Mouse (Mus musculus) granulocyte monocyte progenitor cell, adult 5-6 weeks (primary cell): Measurements from ENCODE around the gene Txnl4b. TPM values are rescaled to one million over a fixed set of nuclear protein-coding genes. Genes with fewer than 3 reads are reported as not detected.

Experiments used
- ATAC-seq: replicated peaks from 2 replicates; pipeline ENCODE4 v1.8.0; 2016; ENCODE audit warnings: mild to moderate bottlenecking, moderate TSS enrichment, inconsistent platforms; ENCODE audit not compliant: poor library complexity, severe bottlenecking
- total RNA-seq, 2 experiments: library from RNA; stranded (forward) in 1 of 2; stranded (reverse) in 1 of 2; fragments of 200-712, 200-1000 nt in 1 of 2; fragments of >200 nt in 1 of 2; fragmentation: Nextera tagmentation in 1 of 2; gene quantifications; 2 replicates each; pipeline ENCODE4 v1.2.3; 2014 to 2017

The Txnl4b gene
- total RNA-seq, 2 experiments from 2014 or later, result 9.3 to 23.0 TPM

- ATAC-seq, result peak; percentile 90
These were observed 27.6 kb downstream of the Txnl4b start for GRCm38 (mm10) chr8:109593117-109593788.

- peak; percentile 82 for ATAC-seq
These were observed 30.2 kb downstream of the Txnl4b start for GRCm38 (mm10) chr8:109595854-109596253.

GRCm38 (mm10) chr8:109606725-109607124, 41.0 kb downstream of the Txnl4b start:
- no peak for ATAC-seq

- ATAC-seq, result peak; percentile 25
These were observed 42.0 kb downstream of the Txnl4b start for GRCm38 (mm10) chr8:109607650-109608049.

- peak; percentile 95 for ATAC-seq
These were observed 42.8 kb downstream of the Txnl4b start, which contains the start of gene Dhodh for GRCm38 (mm10) chr8:109608271-109609152. Dhodh (minus strand) TSS chr8:109608673.

GRCm38 (mm10) chr8:109609153-109609502, 43.4 kb downstream of the Txnl4b start:
- ATAC-seq, result no peak

GRCm38 (mm10) chr8:109614243-109615210, 48.8 kb downstream of the Txnl4b start, which contains the start of gene Pkd1l3:
Pkd1l3 (plus strand) TSS chr8:109614517.
- peak; percentile 97 for ATAC-seq

- ATAC-seq, result no peak
These were observed 49.9 kb downstream of the Txnl4b start for GRCm38 (mm10) chr8:109615569-109615968.

Other genes with a start within 250 kb of the Txnl4b start
- gene Pmfbp1, start 71.9 kb upstream of the Txnl4b start, total RNA-seq (2014; fragmentation: Nextera tagmentation), result not detected in 2 replicates
- not detected in 2 replicates for gene Pmfbp1, start 71.9 kb upstream of the Txnl4b start, total RNA-seq (2017)
- gene Dhx38, start within 50 bp of the Txnl4b start, total RNA-seq (2014; fragmentation: Nextera tagmentation), result 36.1 and 46.0 TPM in 2 replicates
- gene Dhx38, start within 50 bp of the Txnl4b start, total RNA-seq (2017), result 65.5 and 67.5 TPM in 2 replicates
- gene Hp, start 13.3 kb downstream of the Txnl4b start, total RNA-seq (2014; fragmentation: Nextera tagmentation), result 206 and 211 TPM in 2 replicates
- gene Hp, start 13.3 kb downstream of the Txnl4b start, total RNA-seq (2017), result 304 and 315 TPM in 2 replicates
- 23.9 and 30.6 TPM in 2 replicates for gene Dhodh, start 42.8 kb downstream of the Txnl4b start, total RNA-seq (2014; fragmentation: Nextera tagmentation)
- gene Dhodh, start 42.8 kb downstream of the Txnl4b start, total RNA-seq (2017), result 28.2 and 28.7 TPM in 2 replicates
- gene Pkd1l3, start 48.6 kb downstream of the Txnl4b start, total RNA-seq (2014; fragmentation: Nextera tagmentation), result 0.13 and 2.1 TPM in 2 replicates
- 0.17 and 1.3 TPM in 2 replicates for gene Pkd1l3, start 48.6 kb downstream of the Txnl4b start, total RNA-seq (2017)
- gene Ist1, start 127.4 kb downstream of the Txnl4b start, total RNA-seq (2014; fragmentation: Nextera tagmentation), result 69.5 and 83.8 TPM in 2 replicates
- 76.9 and 82.2 TPM in 2 replicates for gene Ist1, start 127.4 kb downstream of the Txnl4b start, total RNA-seq (2017)
- 4.7 and 5.6 TPM in 2 replicates for gene Zfp821, start 139.7 kb downstream of the Txnl4b start, total RNA-seq (2014; fragmentation: Nextera tagmentation)
- 6.9 and 9.7 TPM in 2 replicates for gene Zfp821, start 139.7 kb downstream of the Txnl4b start, total RNA-seq (2017)
- 12.4 and 16.8 TPM in 2 replicates for gene Atxn1l, start 171.8 kb downstream of the Txnl4b start, total RNA-seq (2014; fragmentation: Nextera tagmentation)
- gene Atxn1l, start 171.8 kb downstream of the Txnl4b start, total RNA-seq (2017), result 13.5 and 18.4 TPM in 2 replicates
- 85.2 and 89.6 TPM in 2 replicates for gene Ap1g1, start 212.7 kb downstream of the Txnl4b start, total RNA-seq (2014; fragmentation: Nextera tagmentation)
- 68.4 and 88.4 TPM in 2 replicates for gene Ap1g1, start 212.7 kb downstream of the Txnl4b start, total RNA-seq (2017)